Comparison of ENCODE assay signal across 8 mouse cellular contexts in the genomic region with DNA sequence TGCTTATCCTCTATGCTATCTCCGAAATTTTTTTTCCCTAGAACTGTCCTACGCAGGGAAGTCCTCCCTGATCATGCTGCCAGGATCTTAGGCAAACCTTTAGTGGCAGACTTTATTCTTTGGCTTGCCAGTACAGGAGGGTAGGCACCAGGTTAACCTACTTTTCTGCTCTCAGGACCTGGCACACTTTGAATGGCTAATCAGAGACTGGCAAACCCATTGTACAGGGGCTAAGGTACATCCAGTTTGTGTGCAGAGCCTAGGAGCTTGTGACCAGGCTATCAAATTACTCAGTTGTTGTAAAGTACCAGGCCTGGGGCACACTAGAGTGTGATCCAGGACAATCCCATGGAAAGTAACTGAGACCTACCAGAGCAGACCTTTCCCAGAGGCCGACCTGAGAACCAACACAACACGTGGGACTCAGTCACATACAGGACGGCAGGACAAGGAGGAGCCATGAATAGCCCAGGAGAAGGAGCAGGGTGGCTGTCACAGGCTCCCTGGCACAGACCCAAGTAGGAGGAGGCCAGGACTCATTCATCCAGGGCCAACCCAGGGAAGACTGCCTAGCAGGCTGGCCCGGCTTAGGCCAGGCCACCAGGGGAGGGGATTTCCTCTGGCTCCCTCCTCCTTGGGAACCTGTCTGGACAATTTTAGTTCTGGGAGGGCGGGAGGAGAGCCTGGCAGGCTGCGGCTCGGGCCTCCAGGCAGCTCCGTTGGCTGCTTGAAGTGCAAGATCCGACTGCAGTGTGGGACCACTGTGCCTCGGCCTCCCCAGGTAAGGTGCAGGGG. TPM values are rescaled to one million over a fixed set of nuclear protein-coding genes. Genes with fewer than 3 reads are reported as not detected.
DNase-seq lines count a peak whose midpoint lies in the region; ATAC-seq and TF ChIP-seq lines count a peak whose summit lies in the region.

TSS of gene Rhbdl2 (plus strand) at position 684 of the 795 bp plus-strand sequence.

- H3K27ac ChIP-seq in midbrain, embryonic 10.5 days (replicated peaks) = no peak within 1 kb of the TSS
- H3K27ac ChIP-seq in midbrain, embryonic 11.5 days (ENCODE audit: low read depth, low read length) = no peak within 1 kb of the TSS
- no peak within 1 kb of the TSS for H3K27ac ChIP-seq in embryonic facial prominence, embryonic 12.5 days
- no peak within 1 kb of the TSS for H3K27ac ChIP-seq in heart, adult 2 months
- no peak within 1 kb of the TSS for H3K27ac ChIP-seq in limb, embryonic 11.5 days (replicated peaks; ENCODE audit: low read depth, low read length)

- no peak within 1 kb of the TSS for H3K9ac ChIP-seq in midbrain, embryonic 11.5 days (ENCODE audit: low read length)
- H3K9ac ChIP-seq in embryonic facial prominence, embryonic 12.5 days = no peak within 1 kb of the TSS
- H3K9ac ChIP-seq in heart, adult 2 months (ENCODE audit: low read depth, low read length) = no peak within 1 kb of the TSS
- H3K9ac ChIP-seq in limb, embryonic 11.5 days (ENCODE audit: low read length) = no peak within 1 kb of the TSS; the same call in 1 of the 2 replicates

- intact Hi-C loops in heart, adult 2 months (cut with DNase I) = no loop called here

- WGBS in midbrain, embryonic 10.5 days = 26% methylated on average over 12 of the region's 12 CpGs
- WGBS in midbrain, embryonic 11.5 days = 26% methylated on average over 12 of the region's 12 CpGs
- 24% methylated on average over 12 of the region's 12 CpGs for WGBS in embryonic facial prominence, embryonic 12.5 days
- 21% methylated on average over 12 of the region's 12 CpGs for WGBS in heart, adult 2 months
- 34% methylated on average over 12 of the region's 12 CpGs for WGBS in limb, embryonic 11.5 days

- no peak for TF ChIP-seq POLR2A in heart, adult 2 months (IDR thresholded peaks at IDR 0.05; ENCODE audit: insufficient read depth, low read depth, low read length)

- H3K27me3 ChIP-seq in midbrain, embryonic 10.5 days (ENCODE audit: low read depth, poor library complexity, severe bottlenecking) = no peaks in the 10 kb centered on the region
- H3K27me3 ChIP-seq in midbrain, embryonic 11.5 days (ENCODE audit: control insufficient read depth, insufficient read depth, low read length) = no peaks in the 10 kb centered on the region
- no peaks in the 10 kb centered on the region for H3K27me3 ChIP-seq in embryonic facial prominence, embryonic 12.5 days
- H3K27me3 ChIP-seq in heart, adult 2 months (ENCODE audit: control insufficient read depth, insufficient read depth, low read length) = no peaks in the 10 kb centered on the region
- H3K27me3 ChIP-seq in limb, embryonic 11.5 days (ENCODE audit: control insufficient read depth, insufficient read depth, low read length) = no peaks in the 10 kb centered on the region

- 0 out of 2 replicates have a peak, but pooled peaks have one; percentile 34 for TF ChIP-seq EP300 in heart, adult 2 months (IDR thresholded peaks at IDR 0.05; ENCODE audit: insufficient read depth, low read depth, low read length)

- no peaks in the 10 kb centered on the region for H3K9me3 ChIP-seq in midbrain, embryonic 10.5 days (replicated peaks)
- H3K9me3 ChIP-seq in midbrain, embryonic 11.5 days (ENCODE audit: control insufficient read depth, low read length) = no peaks in the 10 kb centered on the region
- no peaks in the 10 kb centered on the region for H3K9me3 ChIP-seq in embryonic facial prominence, embryonic 12.5 days
- no peaks in the 10 kb centered on the region for H3K9me3 ChIP-seq in limb, embryonic 11.5 days (ENCODE audit: control insufficient read depth, low read length)

- H3K4me1 ChIP-seq in midbrain, embryonic 10.5 days = peaks cover 6% of the 10 kb centered on the region
- H3K4me1 ChIP-seq in midbrain, embryonic 11.5 days (ENCODE audit: control insufficient read depth, insufficient read depth, low read length) = no peaks in the 10 kb centered on the region
- H3K4me1 ChIP-seq in embryonic facial prominence, embryonic 12.5 days = peaks cover 8% of the 10 kb centered on the region; the same call in 1 of the 2 replicates
- H3K4me1 ChIP-seq in heart, adult 2 months (ENCODE audit: control insufficient read depth, insufficient read depth, low read length) = peaks cover 3% of the 10 kb centered on the region
- H3K4me1 ChIP-seq in limb, embryonic 11.5 days (ENCODE audit: control insufficient read depth, insufficient read depth, low read length) = peaks cover 5% of the 10 kb centered on the region; the same call in 1 of the 2 replicates

- no peak within 1 kb of the TSS for H3K4me2 ChIP-seq in midbrain, embryonic 11.5 days
- H3K4me2 ChIP-seq in embryonic facial prominence, embryonic 12.5 days (replicated peaks) = no peak within 1 kb of the TSS
- peak within 1 kb of the TSS; percentile 17; the same call in 1 of the 2 replicates for H3K4me2 ChIP-seq in limb, embryonic 11.5 days (ENCODE audit: low read depth, severe bottlenecking)

- H3K4me3 ChIP-seq in midbrain, embryonic 10.5 days = no peak within 1 kb of the TSS; the same call in 1 of the 2 replicates
- no peak within 1 kb of the TSS for H3K4me3 ChIP-seq in midbrain, embryonic 11.5 days (ENCODE audit: low read depth, low read length)
- H3K4me3 ChIP-seq in embryonic facial prominence, embryonic 12.5 days = no peak within 1 kb of the TSS
- no peak within 1 kb of the TSS for H3K4me3 ChIP-seq in heart, adult 2 months
- H3K4me3 ChIP-seq in limb, embryonic 11.5 days (ENCODE audit: low read depth, low read length) = no peak within 1 kb of the TSS

- no peaks in the 10 kb centered on the region for H3K79me2 ChIP-seq in heart, adult 2 months (replicated peaks; ENCODE audit: control insufficient read depth, insufficient read depth, low read length)

- no peak for ATAC-seq in midbrain, embryonic 11.5 days (ENCODE audit: low FRiP score)
- ATAC-seq in embryonic facial prominence, embryonic 12.5 days (ENCODE audit: insufficient number of reproducible peaks, insufficient read depth, low FRiP score, low TSS enrichment) = peak; percentile 82; the same call in 1 of the 2 replicates
- ATAC-seq in limb, embryonic 11.5 days (ENCODE audit: insufficient number of reproducible peaks, low FRiP score, low TSS enrichment, low read depth) = peak; percentile 62; the same call in 1 of the 2 replicates

- peak; percentile 29 for TF ChIP-seq CTCF in heart, adult 2 months (IDR thresholded peaks at IDR 0.05)

- DNase-seq in midbrain, embryonic 10.5 days (ENCODE audit: low spot score) = peak; percentile 12
- no peak for DNase-seq in midbrain, embryonic 11.5 days (ENCODE audit: low spot score, missing footprints)
- DNase-seq in heart, adult 2 months = peak; percentile 74 to 85
- DNase-seq in kidney, adult 11 months = peak; percentile 87
- DNase-seq in limb, embryonic 11.5 days (ENCODE audit: low spot score) = peak; percentile 43
- peak; percentile 3 for DNase-seq in ovary, adult 18-20 months (ENCODE audit: low spot score)
- no peak for DNase-seq in thymus, postnatal 25 days

- no peaks in the 10 kb centered on the region for H3K36me3 ChIP-seq in midbrain, embryonic 10.5 days
- no peaks in the 10 kb centered on the region for H3K36me3 ChIP-seq in midbrain, embryonic 11.5 days (ENCODE audit: control insufficient read depth, insufficient read depth, low read length)
- H3K36me3 ChIP-seq in embryonic facial prominence, embryonic 12.5 days = no peaks in the 10 kb centered on the region
- no peaks in the 10 kb centered on the region for H3K36me3 ChIP-seq in heart, adult 2 months (ENCODE audit: control insufficient read depth, insufficient read depth, low read length)
- H3K36me3 ChIP-seq in limb, embryonic 11.5 days (ENCODE audit: control insufficient read depth, insufficient read depth, low read length) = no peaks in the 10 kb centered on the region

RNA-seq across cellular contexts. Expression of gene Rhbdl2, which starts in this region (rescaled TPM):
- 0.11 and 0.72 TPM in 2 replicates for polyA plus RNA-seq in midbrain, embryonic 10.5 days (2016; fragmentation: Nextera tagmentation; extraction: Ambion mirVana)
- 0.30 and 0.44 TPM in 2 replicates for polyA plus RNA-seq in midbrain, embryonic 11.5 days (2014; fragmentation: Nextera tagmentation; extraction: Ambion mirVana)
- polyA plus RNA-seq in embryonic facial prominence, embryonic 12.5 days (2016; fragmentation: Nextera tagmentation; extraction: Ambion mirVana) = 0.75 and 1.6 TPM in 2 replicates
- total RNA-seq in heart, adult 2 months (2021) = not detected
- polyA plus RNA-seq in heart, adult 2 months (2012; rRNA removed) = 0.23 and 0.33 TPM in 2 replicates
- polyA plus RNA-seq in limb, embryonic 11.5 days (2014; fragmentation: Nextera tagmentation; extraction: Ambion mirVana) = 1.3 and 1.7 TPM in 2 replicates

Comparison
In these comparisons a context has a peak if more than half of its experiments do, and no peak if none do; other contexts are left out.
1. Peak in DNase-seq in midbrain, embryonic 10.5 days; RNA of the gene not detected or under 1 TPM.
2. Peak in DNase-seq in heart, adult 2 months; RNA of the gene not detected or under 1 TPM.
3. DNase-seq: peak in kidney, adult 11 months (single experiment), limb, embryonic 11.5 days (single experiment) and ovary, adult 18-20 months (single experiment); none in midbrain, embryonic 11.5 days (single experiment) and thymus, postnatal 25 days (single experiment).